Mouse (Mus musculus): ENCODE data around the gene Ppfibp2.

Gene Ppfibp2

DNA sequence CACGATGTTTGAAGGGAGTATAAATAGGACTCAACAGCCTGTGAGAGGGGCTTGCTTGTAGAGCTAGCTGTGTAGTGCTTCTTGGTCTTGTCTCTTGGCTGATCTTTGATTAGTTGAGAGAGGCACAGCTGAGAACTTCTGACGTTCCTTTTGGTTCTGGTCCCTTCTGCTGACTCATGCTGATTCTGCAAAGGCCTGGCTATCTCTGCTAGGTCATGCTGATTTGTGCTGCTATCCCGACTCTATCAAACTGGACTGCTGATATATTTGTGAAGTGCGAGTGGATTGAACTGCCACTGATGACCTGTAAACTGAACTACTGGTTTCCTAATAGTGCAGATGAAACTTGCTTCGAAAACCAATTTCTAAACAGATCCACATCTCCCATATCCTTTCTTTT, 15.9 kb downstream of the Ppfibp2 start:
- no peak for DNase-seq (ENCODE audit: low spot score in 2 of 2)

- no peak for DNase-seq (ENCODE audit: low spot score in 2 of 2)
Measured at GRCm38 (mm10) chr7:107618028-107618992, 23.3 kb downstream of the Ppfibp2 start.

- no peak for DNase-seq (ENCODE audit: low spot score in 2 of 2)
Measured at GRCm38 (mm10) chr7:107619225-107619624, 24.2 kb downstream of the Ppfibp2 start.

DNA sequence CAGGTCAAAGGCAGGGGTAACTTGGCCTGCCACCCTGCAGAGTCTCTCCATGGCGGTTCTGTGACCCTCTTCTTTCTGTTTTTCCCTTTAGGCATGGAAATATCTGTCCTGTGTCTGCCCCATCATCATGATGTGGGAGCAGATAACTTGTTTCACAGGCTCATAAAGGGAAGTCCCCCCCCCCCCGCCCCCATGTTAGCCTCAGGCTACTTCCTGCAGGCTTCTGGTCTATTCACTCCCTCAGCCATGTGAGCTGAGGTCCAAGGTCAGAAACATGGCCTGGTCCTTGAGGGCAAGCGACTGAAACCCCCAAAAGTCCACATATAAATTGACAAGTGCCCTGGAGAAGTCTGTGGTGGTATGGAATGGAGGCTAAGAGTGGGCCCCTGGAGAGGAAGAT, 25.1 kb downstream of the Ppfibp2 start:
- no peak for DNase-seq (ENCODE audit: low spot score in 2 of 2)

DNA sequence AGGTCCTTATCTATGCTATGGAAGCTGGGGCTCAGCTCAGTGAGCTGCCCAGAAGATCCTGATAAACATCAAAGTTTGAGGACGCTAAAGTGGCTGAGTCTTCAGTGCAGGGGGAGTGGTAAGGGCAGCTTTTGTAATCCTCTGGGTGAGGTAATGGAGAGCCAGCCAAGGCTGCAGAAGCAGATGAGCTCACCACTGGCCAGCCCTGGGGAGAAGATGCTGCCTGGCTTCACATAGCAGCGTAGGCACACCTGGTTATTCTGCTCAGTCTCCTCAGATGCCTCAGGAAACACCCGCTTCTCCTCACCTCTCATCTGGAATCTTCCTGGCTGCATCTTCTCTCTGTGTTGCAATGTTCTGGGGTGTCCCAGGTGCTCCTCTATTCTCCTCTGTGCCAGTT, 29.4 kb downstream of the Ppfibp2 start:
- no peak for DNase-seq (ENCODE audit: low spot score in 2 of 2)

DNA sequence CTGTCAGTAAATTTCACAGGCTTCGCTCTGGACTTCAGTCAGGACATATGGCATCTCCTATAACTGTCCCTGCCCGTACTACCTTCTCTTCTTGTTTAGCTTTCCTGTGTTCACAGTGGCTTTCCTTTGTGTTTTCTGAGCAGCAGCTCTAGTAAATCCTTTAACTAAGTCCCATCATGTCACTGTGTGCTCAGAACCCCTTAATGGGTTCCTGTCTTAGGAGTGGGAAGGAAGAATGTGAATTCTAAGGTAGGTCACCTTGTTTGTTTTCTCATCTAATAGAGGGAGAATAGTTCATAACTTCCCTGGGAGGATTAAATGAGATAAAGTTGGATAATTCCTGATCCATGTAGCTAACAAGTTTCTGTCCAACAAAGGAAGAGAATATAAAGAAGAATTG, 30.1 kb downstream of the Ppfibp2 start, which contains the start of gene 5330417H12Rik:
TSS of gene 5330417H12Rik (minus strand) at position 101 of the 400 bp plus-strand sequence.
- no peak for DNase-seq (ENCODE audit: low spot score in 2 of 2)

DNA sequence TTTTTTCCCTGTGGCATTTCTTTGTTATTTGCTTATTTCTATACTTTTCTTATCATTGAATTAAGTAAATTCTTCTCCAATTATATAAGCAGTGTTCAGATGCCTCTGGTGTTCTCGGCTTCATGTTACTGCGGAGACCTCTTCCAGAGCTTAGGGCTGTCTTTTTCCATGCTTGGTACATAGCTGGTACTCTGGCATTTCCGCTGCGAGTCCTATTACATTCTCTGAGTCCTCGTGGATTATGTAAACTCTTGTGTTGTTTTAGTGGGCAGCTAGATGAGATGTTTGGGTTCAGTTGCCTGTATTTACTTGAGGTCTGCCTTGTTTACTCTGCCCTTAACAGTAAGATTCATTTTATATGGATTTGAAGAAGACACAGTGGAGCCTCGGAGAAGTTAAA, 30.8 kb downstream of the Ppfibp2 start:
- DNase-seq (ENCODE audit: low spot score in 2 of 2): no peak

DNA sequence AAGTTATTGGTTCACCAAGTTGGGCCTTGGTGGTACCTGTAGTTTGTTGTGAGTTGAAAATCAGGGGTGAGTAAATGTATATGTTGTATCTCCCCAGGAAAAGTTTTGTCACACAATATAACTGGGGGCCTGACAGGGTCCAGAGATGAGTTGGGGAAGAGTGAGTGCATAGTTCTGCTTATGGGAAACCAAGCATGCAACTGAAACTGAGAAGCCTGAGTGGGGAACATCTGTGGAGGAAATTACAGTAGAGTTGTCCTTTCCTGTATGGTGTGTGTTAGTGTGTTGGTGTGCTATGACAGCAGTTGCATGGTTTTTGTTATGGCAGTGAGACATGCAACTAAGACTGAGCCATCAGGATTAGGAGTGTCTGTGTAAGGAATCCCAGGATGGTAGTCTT, 33.4 kb downstream of the Ppfibp2 start:
- DNase-seq (ENCODE audit: low spot score in 2 of 2): no peak

DNA sequence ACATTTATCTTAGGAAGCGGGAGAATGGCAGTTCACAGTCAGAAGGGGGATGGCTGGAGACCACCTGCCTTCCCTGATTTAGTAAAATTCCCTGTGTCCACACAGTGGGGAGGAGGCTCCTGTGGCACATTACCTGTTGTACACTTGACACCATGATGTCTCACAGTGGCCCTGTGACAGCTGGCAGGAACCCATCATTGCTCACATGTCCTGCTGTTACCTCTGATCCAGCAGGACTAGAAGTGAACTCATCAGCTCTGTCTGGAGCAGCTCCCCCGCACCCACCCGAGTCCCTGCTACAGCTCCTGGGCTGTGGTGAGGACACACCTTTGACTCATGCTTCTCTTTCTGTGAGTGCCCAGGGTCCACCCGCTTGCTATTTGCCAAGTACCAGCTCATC, 38.2 kb downstream of the Ppfibp2 start:
- DNase-seq (ENCODE audit: low spot score in 2 of 2): no peak

DNA sequence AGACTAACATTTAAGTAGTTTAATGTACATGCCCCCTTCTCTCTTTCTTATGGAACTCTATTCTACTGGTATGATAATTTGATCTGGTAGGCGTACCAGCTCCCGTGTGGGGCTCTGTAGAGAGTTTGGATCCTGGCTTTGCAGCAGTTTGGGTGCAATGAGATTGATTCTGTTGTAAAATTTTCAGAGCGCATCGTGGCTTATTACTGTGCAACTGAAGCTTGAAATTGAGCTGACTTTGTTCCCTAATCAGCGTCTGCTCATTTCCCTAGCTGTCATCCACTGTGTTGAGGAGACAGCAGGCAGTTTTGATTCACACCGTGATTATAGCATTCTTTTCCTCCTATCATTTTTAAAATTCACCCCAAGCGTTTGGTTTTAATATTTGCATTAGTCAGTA, 42.4 kb downstream of the Ppfibp2 start:
- DNase-seq (ENCODE audit: low spot score in 2 of 2): no peak

- DNase-seq (ENCODE audit: low spot score in 2 of 2): no peak
Measured at GRCm38 (mm10) chr7:107638026-107638425, 43.0 kb downstream of the Ppfibp2 start.

GRCm38 (mm10) chr7:107642586-107643275, 47.7 kb downstream of the Ppfibp2 start:
- no peak for DNase-seq (ENCODE audit: low spot score in 2 of 2)

GRCm38 (mm10) chr7:107644987-107645386, 50.0 kb downstream of the Ppfibp2 start:
- no peak for DNase-seq (ENCODE audit: low spot score in 2 of 2)

DNA sequence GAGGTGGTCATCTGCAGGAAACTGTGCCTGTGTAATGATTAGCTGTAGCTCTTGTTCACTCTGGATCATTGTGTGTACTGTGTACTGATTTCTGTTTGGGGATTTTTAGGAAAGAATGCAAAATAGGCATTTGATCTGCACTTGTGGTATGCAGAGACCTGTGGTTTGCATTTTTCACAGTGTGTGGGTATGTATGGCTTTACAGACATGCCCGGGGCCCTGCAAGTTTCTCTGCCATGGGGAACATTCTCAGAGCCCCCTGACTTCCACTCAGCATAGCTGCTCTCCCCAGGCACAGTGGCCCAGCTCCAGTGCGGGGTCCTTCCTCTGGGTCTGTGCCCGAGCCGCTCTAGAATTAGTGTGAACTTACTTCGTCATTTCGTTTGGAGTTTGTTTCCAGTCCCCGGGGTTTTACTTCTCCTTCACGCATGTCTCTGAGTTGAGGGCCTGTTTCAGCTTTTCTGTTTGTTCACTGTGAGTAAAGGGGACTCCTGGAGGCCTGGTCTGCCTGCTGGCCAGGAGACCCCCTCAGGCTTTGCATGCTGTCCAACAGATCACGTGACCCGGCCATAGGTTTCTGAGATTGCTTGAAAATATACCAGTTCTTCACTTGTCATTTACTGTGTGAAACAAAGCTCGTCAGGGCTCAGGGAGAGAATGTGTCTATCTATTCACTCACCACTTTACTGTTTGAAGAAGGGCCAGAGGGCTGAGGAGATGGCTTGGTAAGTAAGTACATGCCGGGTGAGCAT, 54.1 kb downstream of the Ppfibp2 start:
- DNase-seq (ENCODE audit: low spot score in 2 of 2): no peak

- no peak for DNase-seq (ENCODE audit: low spot score in 2 of 2)
Measured at GRCm38 (mm10) chr7:107649990-107650389, 55.0 kb downstream of the Ppfibp2 start.

- no peak for DNase-seq (ENCODE audit: low spot score in 2 of 2)
Measured at GRCm38 (mm10) chr7:107651821-107652220, 56.8 kb downstream of the Ppfibp2 start.

GRCm38 (mm10) chr7:107656451-107656850, 61.4 kb downstream of the Ppfibp2 start:
- no peak for DNase-seq (ENCODE audit: low spot score in 2 of 2)

DNA sequence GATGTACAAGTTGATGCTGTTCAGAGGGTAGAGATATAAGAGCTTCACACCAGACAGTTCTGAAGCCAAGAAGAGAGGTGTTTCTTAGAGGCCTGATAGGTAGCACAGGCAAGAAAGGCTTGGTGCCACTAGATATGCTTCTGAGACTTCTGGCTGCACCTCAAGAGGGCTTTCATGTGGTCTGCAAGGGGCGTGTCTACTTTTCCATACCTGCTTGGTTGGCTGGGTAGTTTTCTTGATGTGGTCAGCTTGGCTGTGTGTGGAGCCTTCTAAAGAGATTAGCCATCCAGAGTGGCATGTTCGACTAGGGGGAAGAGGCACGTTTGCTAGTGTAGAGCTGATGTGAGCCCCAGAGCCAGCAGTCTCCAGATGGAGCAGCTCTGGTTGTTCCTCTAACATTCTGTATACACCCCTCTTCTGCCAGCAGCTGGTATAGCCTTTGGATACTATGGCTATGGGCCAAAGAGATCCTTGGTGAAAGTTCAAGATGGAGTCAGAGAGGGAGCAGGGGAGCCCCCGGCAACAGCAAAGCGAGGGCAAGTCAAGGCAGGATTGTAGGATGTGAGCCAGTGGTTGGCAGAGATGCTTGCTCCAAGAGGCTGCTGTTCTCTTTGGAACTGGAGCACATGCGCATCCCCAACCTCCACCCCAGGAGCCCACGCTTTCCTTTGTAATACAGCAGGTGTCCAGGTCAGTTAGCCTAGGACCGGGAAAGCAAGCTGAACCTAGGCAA, 64.3 kb downstream of the Ppfibp2 start:
- DNase-seq (ENCODE audit: low spot score in 2 of 2): no peak

DNA sequence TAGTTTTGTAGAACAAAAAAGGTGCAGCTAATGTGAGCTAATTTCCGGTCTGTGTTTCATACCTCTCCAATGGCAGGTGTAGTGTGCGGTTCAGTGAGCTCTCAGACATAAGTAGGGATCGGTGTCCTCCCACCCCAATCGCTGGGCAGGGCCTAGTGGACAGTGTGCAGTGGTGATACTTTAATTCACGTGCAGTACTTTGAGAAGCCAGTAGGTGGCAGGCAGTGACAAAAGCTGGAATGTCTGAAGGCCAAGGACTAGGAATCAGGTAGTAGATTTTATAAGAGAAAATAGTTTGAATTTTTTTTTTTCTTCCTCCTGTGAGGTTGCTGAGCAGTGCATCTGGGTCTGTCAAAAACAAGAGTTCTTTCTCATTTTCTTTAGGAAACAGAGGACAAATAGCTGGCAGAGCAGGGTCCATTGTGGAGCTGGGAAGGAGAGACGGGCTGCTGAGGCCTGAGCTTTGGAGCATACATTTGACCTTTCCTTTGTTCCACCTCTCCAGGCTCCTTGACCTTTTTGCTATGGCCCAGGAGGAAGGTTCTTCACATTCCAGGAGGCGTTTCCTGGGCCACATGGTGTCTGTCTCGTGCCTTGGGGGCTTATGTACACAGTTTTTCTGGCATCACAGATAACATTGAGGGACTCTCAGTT, 66.3 kb downstream of the Ppfibp2 start:
- peak; percentile 32 to 63 for DNase-seq (ENCODE audit: low spot score in 2 of 2)

DNA sequence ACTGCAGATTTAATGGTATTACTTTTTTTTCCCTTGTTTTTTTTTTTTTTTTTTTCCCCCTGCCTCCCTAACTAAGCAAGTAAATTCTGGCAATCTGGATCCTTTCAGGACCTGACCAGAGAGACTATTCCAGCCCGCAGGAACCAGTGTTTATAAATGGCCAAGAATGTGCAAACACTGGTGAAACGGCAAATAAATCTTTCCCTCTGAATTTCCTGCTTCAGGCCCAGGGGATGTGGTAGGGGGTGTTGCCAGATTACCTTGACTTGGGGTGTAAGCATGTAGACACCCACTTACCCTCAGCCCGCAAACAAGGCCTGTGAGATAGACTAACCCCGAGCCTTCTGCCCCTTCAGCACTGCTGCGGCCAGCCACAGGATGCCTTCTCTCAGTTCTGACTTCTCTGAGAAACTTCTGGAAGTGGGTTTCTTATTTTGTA, 66.9 kb downstream of the Ppfibp2 start:
- DNase-seq (ENCODE audit: low spot score in 2 of 2): no peak

- DNase-seq (ENCODE audit: low spot score in 2 of 2): no peak
Measured at GRCm38 (mm10) chr7:107663621-107664020, 68.6 kb downstream of the Ppfibp2 start.

All from spleen, postnatal 10 days (tissue).